Mouse (Mus musculus): ENCODE results near the gene Cyb5r2.

The Cyb5r2 gene

DNA sequence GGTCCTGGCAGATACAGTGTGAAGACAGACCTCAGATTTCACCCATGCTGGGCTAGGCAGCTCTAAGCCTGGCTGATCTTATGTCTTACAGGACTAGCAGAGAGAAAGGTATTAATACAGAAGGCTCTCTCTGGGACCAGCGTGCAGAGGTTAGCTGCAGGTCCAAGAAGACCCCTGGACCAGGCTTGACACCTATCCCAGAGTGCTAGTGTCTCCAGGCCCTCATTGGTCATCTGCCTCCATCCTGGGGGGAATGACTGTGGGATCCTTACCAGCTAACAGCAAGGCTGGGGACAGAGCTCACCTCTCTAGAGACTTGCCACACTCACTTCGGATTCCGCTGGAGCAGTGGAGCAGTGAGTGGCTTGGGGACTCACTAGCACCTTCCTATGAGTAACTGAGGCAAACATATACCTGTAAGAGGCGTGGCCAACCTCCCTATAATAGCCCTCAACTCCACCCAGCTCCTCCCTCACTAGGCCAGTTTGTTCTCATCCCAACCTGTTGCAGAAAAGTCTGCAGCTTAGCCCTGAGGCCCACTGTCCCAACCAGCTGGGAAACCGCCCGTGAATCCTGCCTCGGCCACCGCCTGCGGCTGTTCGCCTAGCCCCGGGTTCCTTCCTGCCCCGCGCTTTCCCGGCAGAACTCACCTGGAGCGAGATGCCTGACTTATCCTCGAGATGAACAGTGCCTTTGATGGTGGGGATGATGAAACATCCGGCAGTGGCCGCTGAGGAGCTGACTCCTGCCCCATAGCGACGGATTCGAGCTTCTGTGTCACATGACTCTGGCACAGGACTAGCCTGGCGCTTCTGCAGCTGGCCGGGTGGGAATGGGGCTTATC is at the start of gene Cyb5r2:
Gene Cyb5r2 (minus strand): TSS at position 725 of the 844 bp plus-strand sequence.
- peak; percentile 76 for DNase-seq (ENCODE audit: low spot score)

DNA sequence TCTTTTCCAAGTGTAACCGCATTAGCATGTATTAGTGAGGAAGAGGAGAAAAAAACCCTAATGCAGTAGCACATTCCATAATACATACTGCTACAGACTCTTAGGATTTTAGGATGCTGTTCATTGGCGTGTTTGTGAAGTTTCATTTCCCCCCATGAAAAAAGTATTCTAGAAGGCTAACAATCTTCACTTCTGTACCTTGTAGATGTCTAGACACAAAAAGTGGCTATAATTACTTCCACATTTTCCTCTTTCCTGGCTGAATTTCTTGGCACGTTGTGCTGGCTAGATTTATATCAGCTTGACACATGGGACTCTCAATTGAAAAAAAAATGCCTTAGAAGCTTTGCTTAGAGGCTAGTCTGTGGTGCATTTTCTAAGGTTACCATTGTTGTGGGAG is 44.3 kb upstream of the Cyb5r2 start:
- DNase-seq (ENCODE audit: low spot score), result peak; percentile 5

DNA sequence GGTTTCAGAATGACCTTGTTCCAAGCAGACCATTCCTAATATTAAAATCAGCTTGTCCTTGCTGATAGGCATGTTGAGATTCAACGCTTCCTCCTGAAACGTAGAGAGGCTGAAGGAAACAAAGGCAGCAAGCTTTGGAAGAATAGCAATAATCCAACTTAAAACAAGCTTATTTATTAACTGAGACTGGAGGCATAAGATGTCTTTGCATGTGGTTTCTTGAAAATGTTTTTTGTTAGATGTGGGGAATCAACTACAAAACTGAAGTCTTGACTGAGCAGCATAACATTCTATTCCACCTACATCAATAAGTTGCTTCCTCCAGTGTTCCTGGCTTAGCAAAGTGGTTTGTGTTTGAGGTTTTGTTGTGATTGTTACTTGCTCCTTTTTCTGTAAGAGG is 43.3 kb upstream of the Cyb5r2 start, which contains the start of gene Ovch2:
Gene Ovch2 (minus strand): TSS at position 101 of the 400 bp plus-strand sequence.
- DNase-seq (ENCODE audit: low spot score), result no peak

DNA sequence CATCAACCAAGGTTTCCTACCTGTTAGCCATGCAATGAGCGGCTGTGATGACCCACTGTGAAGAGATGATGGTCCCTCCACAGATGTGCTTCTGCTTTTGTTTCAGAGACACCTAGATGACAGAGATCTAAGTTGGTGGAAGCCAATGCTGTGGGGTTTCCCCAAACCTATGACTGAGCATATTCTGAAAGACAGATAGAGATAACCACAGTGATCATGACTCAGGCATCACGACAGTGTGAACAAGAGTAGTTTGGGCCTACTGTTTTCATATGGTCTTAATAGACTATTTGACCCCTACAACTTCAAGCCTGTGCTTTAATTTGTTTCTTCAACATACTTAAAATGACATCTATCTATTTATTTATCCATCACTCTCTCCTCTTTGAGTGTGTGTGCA is 38.7 kb upstream of the Cyb5r2 start:
- DNase-seq (ENCODE audit: low spot score), result no peak

DNA sequence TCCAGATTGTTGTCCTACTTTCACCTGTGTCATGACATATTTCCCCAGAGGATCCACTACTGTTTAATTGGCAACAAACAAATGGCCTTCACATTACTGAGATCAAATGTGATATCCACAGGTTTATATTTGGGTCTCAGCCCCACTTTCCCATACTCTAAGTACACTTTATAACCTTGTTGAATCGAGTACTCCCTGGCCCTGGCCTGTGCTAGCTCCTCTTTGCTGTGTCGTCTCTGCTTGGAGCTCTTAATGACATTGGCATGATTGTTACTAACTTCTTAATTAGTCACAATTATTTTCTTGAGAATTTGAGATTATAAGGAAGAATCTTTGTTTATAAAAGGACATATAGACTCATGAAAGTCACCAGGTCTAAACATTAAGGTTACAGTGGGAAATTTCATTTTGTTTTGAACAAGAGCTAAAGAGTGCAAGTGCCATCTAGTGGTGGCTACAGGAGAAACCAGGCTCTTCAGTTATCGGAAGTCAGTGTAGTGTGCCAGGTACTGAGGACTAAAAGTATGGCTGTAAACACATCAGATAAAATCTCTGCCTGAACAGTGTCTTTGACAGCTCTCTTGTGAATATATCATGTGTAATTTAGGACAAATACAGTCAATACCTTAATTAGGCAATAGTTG is 30.3 kb upstream of the Cyb5r2 start:
- DNase-seq (ENCODE audit: low spot score), result peak; percentile 67

DNA sequence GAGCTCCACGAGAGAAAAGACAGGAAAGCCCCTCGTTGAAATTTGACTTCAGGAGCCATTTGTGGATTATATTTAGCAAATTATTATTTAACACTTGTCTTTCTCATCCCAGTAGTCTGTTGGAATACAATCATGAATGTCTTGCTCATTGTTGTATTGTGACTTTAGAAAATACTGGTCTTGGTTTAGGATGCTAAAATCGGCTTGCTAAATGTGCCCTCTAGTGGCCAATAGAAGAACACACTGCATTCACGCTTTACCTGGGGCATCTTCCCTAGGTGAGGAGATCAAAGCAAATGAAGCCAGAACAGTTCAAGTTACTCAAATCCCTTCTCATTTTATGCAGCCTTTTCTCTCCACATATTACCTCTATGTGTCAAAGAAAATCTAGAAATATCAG is 21.8 kb upstream of the Cyb5r2 start:
- peak; percentile 52 for DNase-seq (ENCODE audit: low spot score)

DNA sequence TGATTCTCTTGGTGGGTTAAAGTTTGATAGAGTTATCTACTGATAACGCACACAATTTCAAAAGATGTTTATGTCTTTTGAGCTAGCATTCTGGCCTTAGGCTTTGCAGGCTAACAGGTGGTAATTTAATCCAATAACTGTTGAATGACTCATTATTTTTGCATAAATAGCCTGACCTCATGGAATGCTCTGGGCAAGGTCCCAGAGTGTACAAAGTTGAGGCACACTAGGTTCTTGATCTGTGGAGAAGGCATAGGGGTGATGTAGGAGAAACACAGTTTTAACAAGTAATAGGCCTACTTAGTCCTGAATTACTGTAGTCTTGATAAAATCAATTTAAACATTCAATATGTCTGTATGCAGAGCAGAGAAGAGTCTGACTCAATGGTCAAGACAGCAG is 20.4 kb upstream of the Cyb5r2 start:
- DNase-seq (ENCODE audit: low spot score), result no peak

DNA sequence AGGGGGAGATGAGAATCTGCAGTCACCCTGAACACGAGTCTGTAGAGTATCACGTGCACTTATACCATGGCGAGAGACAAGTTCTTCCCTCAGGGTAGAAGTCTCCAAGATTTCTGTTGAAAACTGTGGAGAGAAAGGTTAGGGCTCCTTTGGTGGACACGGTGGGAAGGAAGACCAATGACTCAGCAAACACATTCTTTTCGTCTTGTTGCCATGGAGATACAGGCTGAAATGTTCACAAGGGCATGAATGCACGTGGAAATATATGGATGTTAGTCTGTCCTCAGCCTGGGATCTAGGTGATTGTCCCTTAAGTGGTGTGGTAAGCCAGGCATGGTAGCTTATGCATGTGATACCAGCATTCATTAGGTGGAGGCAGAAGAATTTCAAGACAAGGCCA is 13.0 kb upstream of the Cyb5r2 start:
- DNase-seq (ENCODE audit: low spot score), result no peak

DNA sequence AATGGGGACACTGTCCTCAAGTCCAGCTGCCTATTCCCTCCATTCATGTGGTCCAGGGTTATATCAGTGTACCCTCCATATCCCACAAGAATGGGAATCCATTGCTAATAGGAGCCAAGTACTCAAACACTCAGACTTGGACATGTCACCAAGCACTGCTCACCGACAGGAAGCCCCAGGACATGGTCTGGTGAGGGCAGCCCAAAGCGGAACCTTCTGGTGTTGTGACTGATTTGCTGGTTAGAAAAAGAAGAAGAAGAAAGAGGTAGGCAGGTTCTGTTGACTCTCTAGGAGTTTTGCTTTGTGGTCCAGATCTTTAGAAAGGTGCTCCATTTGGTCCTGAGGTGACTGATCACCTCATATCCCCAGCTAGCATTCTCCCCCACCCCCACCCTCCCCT is 1.1 kb downstream of the Cyb5r2 start:
- no peak for DNase-seq (ENCODE audit: low spot score)

DNA sequence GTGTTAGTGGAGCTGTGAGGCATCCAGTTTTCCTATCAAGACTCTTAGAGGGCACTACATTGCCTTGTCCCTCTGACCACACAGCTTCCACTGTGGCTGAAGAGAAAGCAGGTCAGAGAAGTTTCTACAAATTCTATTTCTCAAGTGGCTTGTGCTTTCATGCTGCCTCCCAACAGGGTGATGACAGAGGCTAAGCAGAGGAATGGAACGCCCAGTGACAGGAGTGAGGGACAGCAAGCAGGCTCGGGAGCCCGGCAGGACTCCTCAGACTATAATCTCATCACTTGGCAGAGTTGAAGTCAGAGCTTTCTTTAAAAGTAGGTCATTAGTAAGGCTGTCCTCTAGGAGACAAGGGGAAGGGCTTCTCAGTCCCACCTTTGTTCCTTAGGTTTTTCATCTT is 1.9 kb downstream of the Cyb5r2 start:
- DNase-seq (ENCODE audit: low spot score), result no peak

DNA sequence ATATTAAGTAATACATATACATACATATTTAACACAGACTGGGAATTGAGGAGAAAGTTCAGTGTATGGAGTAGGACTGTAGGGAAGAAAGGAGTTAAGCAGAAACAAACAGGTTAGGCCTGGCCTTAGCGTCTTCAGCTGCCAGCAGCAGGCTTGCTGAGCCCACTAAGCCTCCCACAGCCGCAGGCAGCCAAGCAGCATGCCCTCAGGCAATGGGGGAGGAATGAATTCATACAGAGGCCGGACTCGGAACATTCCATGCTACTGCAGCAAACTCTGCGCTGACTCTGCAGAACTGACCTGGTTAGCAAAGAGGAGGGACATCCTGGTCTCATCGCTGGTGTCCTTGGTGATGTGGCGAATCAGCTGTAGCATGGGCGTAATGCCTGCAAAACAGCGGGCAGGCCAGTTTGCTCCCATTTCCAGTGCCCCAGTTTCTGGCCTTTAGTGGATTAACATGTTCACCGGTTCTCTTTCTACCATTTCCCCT is 5.8 kb downstream of the Cyb5r2 start:
- no peak for DNase-seq (ENCODE audit: low spot score)

DNA sequence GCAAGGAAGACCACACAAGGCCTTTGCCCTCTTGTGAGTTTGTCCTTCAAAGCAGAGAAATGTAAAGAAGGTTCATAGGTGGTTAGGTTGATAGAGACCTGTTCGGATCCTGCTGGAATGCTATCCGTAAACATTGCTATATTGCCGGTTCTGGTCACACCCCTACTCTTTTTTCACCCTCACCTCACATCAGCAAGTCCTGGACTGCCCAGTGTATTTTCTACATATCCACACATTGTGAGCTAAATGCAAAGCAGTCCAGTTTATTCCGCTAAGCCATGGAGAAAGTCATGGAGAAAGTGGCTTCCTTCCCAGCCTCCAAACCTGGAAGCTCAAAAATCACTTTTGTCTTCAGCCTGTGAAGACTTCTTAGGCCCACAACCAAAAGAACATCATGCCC is 8.1 kb downstream of the Cyb5r2 start:
- no peak for DNase-seq (ENCODE audit: low spot score)

DNA sequence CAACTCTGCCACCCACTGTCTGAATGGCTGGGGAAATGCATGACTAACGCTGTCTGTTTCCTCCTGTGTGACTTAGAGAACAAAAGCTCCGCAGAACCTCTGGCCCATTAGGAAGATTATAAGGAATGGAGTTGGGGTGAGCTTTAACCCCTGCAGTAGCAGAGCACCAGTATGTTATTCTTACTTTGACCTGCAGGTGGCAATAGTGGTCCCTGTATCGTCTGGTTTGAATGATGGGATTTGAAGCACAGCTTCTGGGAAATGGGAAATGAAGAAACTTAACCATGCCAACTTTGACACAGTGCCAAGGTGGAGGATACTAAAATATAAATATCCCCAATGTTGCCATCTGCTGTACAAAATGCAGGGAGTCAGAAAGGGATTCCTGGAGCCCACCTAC is 8.6 kb downstream of the Cyb5r2 start:
- peak; percentile 82 for DNase-seq (ENCODE audit: low spot score)

DNA sequence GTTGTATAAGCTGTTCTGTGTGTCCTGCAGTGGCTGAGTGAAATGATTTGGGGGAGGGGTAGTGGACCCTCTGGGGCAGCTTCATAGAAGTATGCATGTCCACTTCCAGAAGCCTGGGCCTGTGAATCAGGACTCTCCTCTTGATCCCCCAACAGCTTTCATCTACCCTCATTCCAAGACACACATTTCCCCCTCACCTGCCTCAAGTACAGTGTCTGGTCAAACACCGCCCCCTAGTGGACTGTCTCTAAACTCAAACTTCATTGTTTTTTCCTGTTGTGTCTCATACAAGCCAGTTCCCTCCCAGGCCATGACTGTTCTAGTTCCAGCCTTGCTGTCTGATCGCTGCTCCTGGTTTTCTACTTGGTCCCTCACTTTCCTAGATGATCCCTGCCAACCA is 9.9 kb downstream of the Cyb5r2 start:
- peak; percentile 84 for DNase-seq (ENCODE audit: low spot score)

DNA sequence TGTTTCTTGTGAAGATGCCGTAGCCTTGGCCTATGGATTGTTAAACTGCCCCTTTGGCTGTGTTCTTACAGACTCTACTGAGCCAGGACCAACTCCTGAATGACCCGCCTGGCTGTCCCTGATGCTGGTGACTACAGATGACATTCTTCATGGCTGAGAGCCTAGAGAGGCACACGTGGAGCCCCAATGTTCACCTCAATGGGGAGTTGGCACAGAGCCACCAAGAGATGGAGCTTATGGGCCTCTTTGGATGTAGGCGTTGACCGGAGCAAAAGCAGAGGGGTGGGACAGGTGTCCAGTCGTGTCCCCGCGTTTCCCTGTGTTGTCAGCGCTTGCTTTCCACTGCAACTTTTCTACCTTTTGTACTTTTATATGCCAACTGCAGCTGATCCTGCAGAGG is 10.4 kb downstream of the Cyb5r2 start:
- DNase-seq (ENCODE audit: low spot score), result no peak

DNA sequence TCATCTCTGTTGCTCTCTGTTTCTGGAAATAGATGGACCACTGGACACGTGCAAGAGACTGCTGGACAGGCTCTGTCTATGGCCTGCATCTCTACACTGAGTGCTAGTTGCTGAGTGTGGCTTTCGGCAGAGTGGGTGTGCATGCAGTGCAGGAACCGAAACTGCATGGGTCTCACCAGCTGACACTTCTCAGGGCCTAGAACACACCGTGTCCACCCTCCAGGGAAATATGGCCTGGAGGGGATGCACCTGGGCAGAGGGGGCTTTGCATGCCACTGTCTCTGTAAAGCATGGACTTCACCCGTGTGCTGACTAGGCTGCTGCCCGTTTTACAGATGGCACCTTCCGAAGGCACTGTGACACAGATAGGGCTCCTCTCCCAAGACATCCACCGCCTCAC is 11.8 kb downstream of the Cyb5r2 start:
- DNase-seq (ENCODE audit: low spot score), result no peak

DNA sequence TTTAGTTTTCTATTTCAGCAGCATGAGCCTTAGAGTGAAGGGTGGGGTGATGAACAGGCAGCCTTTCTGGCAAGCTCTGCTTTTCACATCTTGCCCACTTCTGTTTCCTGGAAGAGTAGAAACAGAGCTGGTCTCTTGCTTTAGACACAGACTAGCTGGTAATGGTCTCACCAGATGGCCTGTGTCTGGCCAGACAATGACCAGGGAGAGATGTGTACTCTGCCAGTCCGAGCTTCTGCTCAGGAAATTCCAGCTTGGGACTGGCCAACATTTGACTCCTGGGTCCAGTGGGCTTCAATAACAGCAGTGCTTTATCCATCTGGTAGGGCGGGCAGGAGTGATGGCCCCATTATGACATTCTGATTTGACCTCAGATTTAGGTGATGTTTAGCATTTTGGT is 12.7 kb downstream of the Cyb5r2 start:
- DNase-seq (ENCODE audit: low spot score), result peak; percentile 14

DNA sequence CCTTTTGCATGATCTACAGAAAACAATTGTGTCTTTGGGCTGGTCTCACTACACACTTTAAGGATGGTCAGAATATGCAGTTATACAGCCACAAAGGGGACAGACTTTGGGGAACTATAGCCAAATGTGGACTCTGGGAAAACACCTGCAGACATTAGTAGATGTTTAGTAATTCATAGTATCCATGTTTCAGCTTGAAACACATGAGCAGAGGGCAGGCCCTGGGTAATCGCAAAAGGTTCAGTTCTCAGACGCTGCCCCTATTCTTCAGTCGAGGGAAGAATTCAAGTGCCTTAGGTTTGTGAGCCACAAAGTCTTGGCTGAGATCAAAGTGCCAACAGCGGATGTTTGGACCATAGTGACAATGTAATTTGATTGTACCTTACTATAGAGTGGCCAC is 13.4 kb downstream of the Cyb5r2 start:
- no peak for DNase-seq (ENCODE audit: low spot score)

DNA sequence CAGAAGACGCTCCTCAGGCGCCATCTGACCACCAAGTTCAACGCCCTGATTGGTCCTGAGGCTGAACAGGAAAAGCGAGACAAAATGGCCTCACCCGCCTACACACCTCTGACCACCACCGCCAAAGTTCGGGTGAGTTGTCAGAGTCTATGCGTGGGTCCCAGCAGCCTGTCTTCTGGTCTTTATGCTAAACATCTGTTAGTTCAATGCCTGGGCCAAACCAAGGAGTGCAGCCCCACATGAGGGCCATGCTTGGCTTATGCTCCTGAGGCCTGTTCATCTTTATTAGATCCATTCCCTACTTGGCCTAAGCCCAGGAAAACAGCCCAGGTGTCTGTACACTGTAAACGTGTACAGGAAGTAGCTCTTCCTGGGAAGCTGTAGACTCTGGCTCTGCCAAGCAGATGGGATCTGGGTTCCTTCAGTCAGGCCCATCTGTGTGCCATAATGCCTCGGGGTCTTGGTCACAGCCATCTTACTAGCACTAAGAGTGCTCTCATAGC is 14.8 kb downstream of the Cyb5r2 start:
- no peak for DNase-seq (ENCODE audit: low spot score)

DNA sequence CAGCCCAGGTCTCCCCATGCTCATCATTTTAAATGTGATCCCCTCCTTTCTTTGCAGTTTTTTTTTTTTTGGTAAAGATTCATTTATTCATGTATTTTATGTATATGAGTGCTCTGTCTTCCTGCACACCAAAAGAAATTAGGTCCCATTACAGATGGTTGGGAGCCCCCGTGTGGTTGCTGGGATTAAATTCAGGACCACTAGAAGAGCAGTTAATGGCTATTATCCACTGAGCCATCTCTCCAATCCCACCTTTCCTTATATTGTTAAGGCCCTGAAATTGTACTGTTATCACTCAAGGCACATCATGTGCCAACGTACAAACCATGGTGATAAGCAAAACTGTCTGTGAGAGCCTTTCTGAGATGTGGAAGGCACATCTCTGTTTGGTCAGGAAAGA is 19.1 kb downstream of the Cyb5r2 start:
- peak; percentile 45 for DNase-seq (ENCODE audit: low spot score)

DNA sequence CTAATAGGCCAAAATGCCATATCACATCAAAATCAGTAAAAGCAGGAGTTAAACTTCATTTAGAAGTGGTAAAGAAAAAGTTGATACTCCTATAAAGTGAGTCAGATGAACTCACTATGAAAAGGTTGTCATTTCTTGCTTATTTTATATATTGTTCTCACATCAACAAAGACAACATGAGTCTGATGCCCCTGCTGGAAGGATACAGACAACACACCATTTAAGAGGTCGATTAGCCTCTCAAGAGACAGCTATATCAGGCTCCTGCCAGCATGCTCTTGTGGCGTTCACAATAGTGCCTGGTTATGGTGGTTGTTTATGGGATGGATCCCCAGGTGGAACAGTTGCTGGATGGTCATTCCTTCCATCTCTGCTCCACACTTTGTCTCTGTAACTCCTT is 24.7 kb downstream of the Cyb5r2 start:
- no peak for DNase-seq (ENCODE audit: low spot score)

DNA sequence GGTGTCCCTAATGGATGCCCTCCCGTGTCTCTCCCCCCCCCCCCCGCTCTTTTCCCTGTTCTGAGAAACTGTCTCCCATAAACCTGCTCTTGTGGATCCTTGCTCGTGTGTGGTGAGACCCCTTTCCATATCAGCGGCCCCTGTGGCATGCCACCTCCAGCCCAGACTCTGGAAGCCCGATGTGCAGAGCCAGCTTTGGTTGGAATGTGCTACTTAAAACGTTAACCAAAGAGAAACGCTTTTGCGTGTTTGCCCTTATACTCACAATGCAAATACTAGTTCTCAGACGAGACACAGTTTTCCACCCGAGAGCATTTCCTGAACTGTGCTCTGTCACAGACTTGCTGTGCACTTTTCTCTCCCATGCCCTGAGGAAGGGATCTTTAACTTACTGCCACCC is 27.2 kb downstream of the Cyb5r2 start:
- DNase-seq (ENCODE audit: low spot score), result no peak

DNA sequence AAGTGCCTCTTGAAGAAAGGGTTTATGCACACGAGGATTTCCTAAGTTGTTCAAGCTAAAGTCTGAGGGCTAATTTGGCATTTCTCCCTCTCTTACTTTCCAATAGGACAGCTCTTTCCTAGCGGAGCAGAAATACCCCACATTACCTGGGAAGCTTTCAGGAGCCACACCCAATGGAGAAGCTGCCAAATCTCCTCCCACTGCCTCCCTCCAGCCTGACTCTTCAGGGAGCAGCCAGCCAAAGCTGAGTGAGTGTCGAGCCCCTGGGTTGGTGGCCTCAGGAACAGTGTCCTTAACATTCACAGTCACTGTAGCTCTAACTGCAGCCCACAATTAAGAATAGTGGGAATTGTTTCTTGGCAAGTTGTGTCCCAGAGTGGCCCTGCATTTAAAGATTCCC is 30.3 kb downstream of the Cyb5r2 start:
- no peak for DNase-seq (ENCODE audit: low spot score)
